Mouse (Mus musculus): Measurements from ENCODE around the gene Syne4. TPM values are rescaled to one million over a fixed set of nuclear protein-coding genes. Genes with fewer than 3 reads are reported as not detected.
A peak's percentile ranks its signal among the peaks of the same experiment; 100 is the strongest.

The Syne4 gene
- polyA plus RNA-seq, 1 experiment = 41.6 TPM

- no peaks in the 10 kb centered on the region for H3K27me3 ChIP-seq (ENCODE audit: control insufficient read depth, insufficient read depth, low read length, poor library complexity, severe bottlenecking)
- no peaks in the 10 kb centered on the region for H3K4me1 ChIP-seq (ENCODE audit: control insufficient read depth, insufficient read depth, low read length)
- TF ChIP-seq CTCF (IDR thresholded peaks at IDR 0.05; ENCODE audit: low read depth, low read length) = no peak
- peak; percentile 30 for TF ChIP-seq POLR2A (IDR thresholded peaks at IDR 0.05; ENCODE audit: insufficient read depth, low read length)
- H3K4me3 ChIP-seq (ENCODE audit: low read depth, low read length) = peak overlapping the region; percentile 84
- peak overlapping the region; percentile 77 for H3K9ac ChIP-seq (ENCODE audit: low read depth, poor library complexity, severe bottlenecking)
- H3K9me3 ChIP-seq (replicated peaks; ENCODE audit: control insufficient read depth, insufficient read depth, low read length, poor library complexity, severe bottlenecking) = no peaks in the 10 kb centered on the region
- no peaks in the 10 kb centered on the region for H3K36me3 ChIP-seq (ENCODE audit: control insufficient read depth, insufficient read depth, low read length, poor library complexity, severe bottlenecking)
- H3K27ac ChIP-seq (ENCODE audit: insufficient read depth, low read length) = peak overlapping the region; percentile 73
Observed at GRCm38 (mm10) chr7:30322285-30322667, 7.7 kb downstream of the Syne4 start.

- H3K27me3 ChIP-seq (ENCODE audit: control insufficient read depth, insufficient read depth, low read length, poor library complexity, severe bottlenecking) = no peaks in the 10 kb centered on the region
- no peaks in the 10 kb centered on the region for H3K9me3 ChIP-seq (replicated peaks; ENCODE audit: control insufficient read depth, insufficient read depth, low read length, poor library complexity, severe bottlenecking)
- no peak for TF ChIP-seq POLR2A (IDR thresholded peaks at IDR 0.05; ENCODE audit: insufficient read depth, low read length)
- TF ChIP-seq EP300 (IDR thresholded peaks at IDR 0.05; ENCODE audit: insufficient read depth, low read depth, low read length) = no peak
- no peak for TF ChIP-seq CTCF (IDR thresholded peaks at IDR 0.05; ENCODE audit: low read depth, low read length)
- H3K27ac ChIP-seq (ENCODE audit: insufficient read depth, low read length) = peak overlapping the region; percentile 73
- H3K9ac ChIP-seq (ENCODE audit: low read depth, poor library complexity, severe bottlenecking) = peak overlapping the region; percentile 77
- H3K4me3 ChIP-seq (ENCODE audit: low read depth, low read length) = peak overlapping the region; percentile 84
- no peaks in the 10 kb centered on the region for H3K4me1 ChIP-seq (ENCODE audit: control insufficient read depth, insufficient read depth, low read length)
- H3K36me3 ChIP-seq (ENCODE audit: control insufficient read depth, insufficient read depth, low read length, poor library complexity, severe bottlenecking) = no peaks in the 10 kb centered on the region
Observed at GRCm38 (mm10) chr7:30322865-30323264, 8.3 kb downstream of the Syne4 start.

GRCm38 (mm10) chr7:30323795-30324194, 9.2 kb downstream of the Syne4 start, which contains the start of gene Sdhaf1:
TSS of gene Sdhaf1 (minus strand) at chr7:30323895.
- Histone ChIP-seq H3K36me3 (ENCODE audit: control insufficient read depth, insufficient read depth, low read length, poor library complexity, severe bottlenecking) (no peaks in the 10 kb centered on the region), H3K4me1 (ENCODE audit: control insufficient read depth, insufficient read depth, low read length) (no peaks in the 10 kb centered on the region), H3K27me3 (ENCODE audit: control insufficient read depth, insufficient read depth, low read length, poor library complexity, severe bottlenecking) (no peaks in the 10 kb centered on the region), H3K9me3 (replicated peaks; ENCODE audit: control insufficient read depth, insufficient read depth, low read length, poor library complexity, severe bottlenecking) (no peaks in the 10 kb centered on the region), H3K4me3 (ENCODE audit: low read depth, low read length) (peak within 1 kb of the TSS; percentile 84), H3K27ac (ENCODE audit: insufficient read depth, low read length) (peak within 1 kb of the TSS; percentile 73), H3K9ac (ENCODE audit: low read depth, poor library complexity, severe bottlenecking) (peak within 1 kb of the TSS; percentile 77)
- no peak for TF ChIP-seq EP300 (IDR thresholded peaks at IDR 0.05; ENCODE audit: insufficient read depth, low read depth, low read length)
- TF ChIP-seq POLR2A (IDR thresholded peaks at IDR 0.05; ENCODE audit: insufficient read depth, low read length) = no peak
- no peak for TF ChIP-seq CTCF (IDR thresholded peaks at IDR 0.05; ENCODE audit: low read depth, low read length)

- Histone ChIP-seq H3K36me3 (ENCODE audit: control insufficient read depth, insufficient read depth, low read length, poor library complexity, severe bottlenecking) (no peaks in the 10 kb centered on the region), H3K27me3 (ENCODE audit: control insufficient read depth, insufficient read depth, low read length, poor library complexity, severe bottlenecking) (no peaks in the 10 kb centered on the region), H3K4me3 (ENCODE audit: low read depth, low read length) (no peak overlapping the region), H3K9me3 (replicated peaks; ENCODE audit: control insufficient read depth, insufficient read depth, low read length, poor library complexity, severe bottlenecking) (no peaks in the 10 kb centered on the region), H3K9ac (ENCODE audit: low read depth, poor library complexity, severe bottlenecking) (no peak overlapping the region), H3K27ac (ENCODE audit: insufficient read depth, low read length) (no peak overlapping the region), H3K4me1 (ENCODE audit: control insufficient read depth, insufficient read depth, low read length) (no peaks in the 10 kb centered on the region)
- no peak for TF ChIP-seq EP300 (IDR thresholded peaks at IDR 0.05; ENCODE audit: insufficient read depth, low read depth, low read length)
- TF ChIP-seq POLR2A (IDR thresholded peaks at IDR 0.05; ENCODE audit: insufficient read depth, low read length) = no peak
- no peak for TF ChIP-seq CTCF (IDR thresholded peaks at IDR 0.05; ENCODE audit: low read depth, low read length)
Observed at GRCm38 (mm10) chr7:30324300-30324944, 9.8 kb downstream of the Syne4 start.

GRCm38 (mm10) chr7:30325364-30325763, 10.8 kb downstream of the Syne4 start:
- Histone ChIP-seq H3K27me3 (ENCODE audit: control insufficient read depth, insufficient read depth, low read length, poor library complexity, severe bottlenecking) (no peaks in the 10 kb centered on the region), H3K4me3 (ENCODE audit: low read depth, low read length) (no peak overlapping the region), H3K27ac (ENCODE audit: insufficient read depth, low read length) (no peak overlapping the region), H3K9ac (ENCODE audit: low read depth, poor library complexity, severe bottlenecking) (no peak overlapping the region), H3K36me3 (ENCODE audit: control insufficient read depth, insufficient read depth, low read length, poor library complexity, severe bottlenecking) (no peaks in the 10 kb centered on the region), H3K4me1 (ENCODE audit: control insufficient read depth, insufficient read depth, low read length) (no peaks in the 10 kb centered on the region), H3K9me3 (replicated peaks; ENCODE audit: control insufficient read depth, insufficient read depth, low read length, poor library complexity, severe bottlenecking) (no peaks in the 10 kb centered on the region)
- TF ChIP-seq CTCF (IDR thresholded peaks at IDR 0.05; ENCODE audit: low read depth, low read length) (peak; percentile 34), EP300 (IDR thresholded peaks at IDR 0.05; ENCODE audit: insufficient read depth, low read depth, low read length) (no peak)

GRCm38 (mm10) chr7:30326427-30326826, 11.8 kb downstream of the Syne4 start:
- H3K36me3 ChIP-seq (ENCODE audit: control insufficient read depth, insufficient read depth, low read length, poor library complexity, severe bottlenecking) = no peaks in the 10 kb centered on the region
- H3K27ac ChIP-seq (ENCODE audit: insufficient read depth, low read length) = no peak overlapping the region
- no peaks in the 10 kb centered on the region for H3K27me3 ChIP-seq (ENCODE audit: control insufficient read depth, insufficient read depth, low read length, poor library complexity, severe bottlenecking)
- no peaks in the 10 kb centered on the region for H3K4me1 ChIP-seq (ENCODE audit: control insufficient read depth, insufficient read depth, low read length)
- H3K9ac ChIP-seq (ENCODE audit: low read depth, poor library complexity, severe bottlenecking) = no peak overlapping the region
- H3K4me3 ChIP-seq (ENCODE audit: low read depth, low read length) = no peak overlapping the region
- no peaks in the 10 kb centered on the region for H3K9me3 ChIP-seq (replicated peaks; ENCODE audit: control insufficient read depth, insufficient read depth, low read length, poor library complexity, severe bottlenecking)
- TF ChIP-seq POLR2A (IDR thresholded peaks at IDR 0.05; ENCODE audit: insufficient read depth, low read length) = no peak
- no peak for TF ChIP-seq CTCF (IDR thresholded peaks at IDR 0.05; ENCODE audit: low read depth, low read length)
- TF ChIP-seq EP300 (IDR thresholded peaks at IDR 0.05; ENCODE audit: insufficient read depth, low read depth, low read length) = no peak
